Mouse (Mus musculus) kidney, postnatal 0 days (tissue): Measurements from ENCODE around the gene Rnf146. TPM values are rescaled to one million over a fixed set of nuclear protein-coding genes. Genes with fewer than 3 reads are reported as not detected.
"Not testable (repeated sequence)": the region's sequence is repeated elsewhere in the genome, so short reads cannot be mapped to it uniquely, and the experiment has no call there.

Experiments used
- ATAC-seq: fragments of 200-750 bp; cut with Nextera tagmentation; replicated peaks from 2 replicates; pipeline ENCODE4 v1.8.0; 2017; ENCODE audit warnings: low read depth, moderate number of reproducible peaks, moderate TSS enrichment, moderate library complexity; ENCODE audit not compliant: low FRiP score
- DNase-seq: peaks from one replicate; pipeline ENCODE4 v3.0.0-alpha.2; 2016; ENCODE audit warnings: low spot score
- H3K27ac ChIP-seq: fragments of 300-500 bp; sonication (generic); 2 replicates; pipeline ENCODE4 v1.5.1; 2014; ENCODE audit warnings: mild to moderate bottlenecking
- H3K27me3 ChIP-seq: fragments of 300-500 bp; sonication (generic); 2 replicates; pipeline ENCODE4 v1.6.1; 2014; ENCODE audit warnings: low read length, mixed read lengths; ENCODE audit not compliant: insufficient read depth
- H3K36me3 ChIP-seq: fragments of 300-500 bp; sonication (generic); 2 replicates; pipeline ENCODE4 v1.6.1; 2014; ENCODE audit warnings: low read length, mixed read lengths; ENCODE audit not compliant: insufficient read depth
- H3K4me1 ChIP-seq: fragments of 300-500 bp; sonication (generic); replicated peaks from 2 replicates; pipeline ENCODE4 v1.6.1; 2014; ENCODE audit warnings: antibody characterized with exemption, low read length, mixed read lengths; ENCODE audit not compliant: insufficient read depth
- H3K4me2 ChIP-seq: fragments of 300-500 bp; sonication (generic); 2 replicates; pipeline ENCODE4 v1.6.1; 2014; ENCODE audit warnings: mild to moderate bottlenecking, low read length, moderate library complexity, mixed read lengths
- H3K4me3 ChIP-seq: fragments of 300-500 bp; sonication (generic); replicated peaks from 2 replicates; pipeline ENCODE4 v1.5.1; 2014; ENCODE audit warnings: low read depth, low read length
- H3K9ac ChIP-seq: fragments of 300-500 bp; sonication (generic); 2 replicates; pipeline ENCODE4 v1.6.1; 2014; ENCODE audit warnings: low read depth, low read length
- H3K9me3 ChIP-seq: fragments of 300-500 bp; sonication (generic); replicated peaks from 2 replicates; pipeline ENCODE4 v1.6.1; 2016; ENCODE audit warnings: low read length, inconsistent platforms, mixed read lengths
- CTCF ChIP-seq: IDR thresholded peaks from 2 replicates; pipeline ENCODE4 v1.5.1; 2016; ENCODE audit warnings: antibody characterized with exemption, low read depth, mild to moderate bottlenecking, moderate library complexity
- WGBS: fragments of 180-500 bp; shearing (Covaris S2); extraction: QIAGEN DNeasy Blood & Tissue Kit; methylation state at CpG from one replicate; pipeline ENCODE4 v1.1.7; 2014; 5-methylcytosine and 5-hydroxymethylcytosine counted together
- polyA plus RNA-seq: library from polyadenylated mRNA; unstranded; fragments of >200 nt; fragmentation: Nextera tagmentation; extraction: Ambion mirVana; gene quantifications from 2 replicates; pipeline ENCODE4 v1.2.1, GENCODE M21; 2015

Gene Rnf146
- 43.4 and 43.9 TPM in 2 replicates for polyA plus RNA-seq

DNA sequence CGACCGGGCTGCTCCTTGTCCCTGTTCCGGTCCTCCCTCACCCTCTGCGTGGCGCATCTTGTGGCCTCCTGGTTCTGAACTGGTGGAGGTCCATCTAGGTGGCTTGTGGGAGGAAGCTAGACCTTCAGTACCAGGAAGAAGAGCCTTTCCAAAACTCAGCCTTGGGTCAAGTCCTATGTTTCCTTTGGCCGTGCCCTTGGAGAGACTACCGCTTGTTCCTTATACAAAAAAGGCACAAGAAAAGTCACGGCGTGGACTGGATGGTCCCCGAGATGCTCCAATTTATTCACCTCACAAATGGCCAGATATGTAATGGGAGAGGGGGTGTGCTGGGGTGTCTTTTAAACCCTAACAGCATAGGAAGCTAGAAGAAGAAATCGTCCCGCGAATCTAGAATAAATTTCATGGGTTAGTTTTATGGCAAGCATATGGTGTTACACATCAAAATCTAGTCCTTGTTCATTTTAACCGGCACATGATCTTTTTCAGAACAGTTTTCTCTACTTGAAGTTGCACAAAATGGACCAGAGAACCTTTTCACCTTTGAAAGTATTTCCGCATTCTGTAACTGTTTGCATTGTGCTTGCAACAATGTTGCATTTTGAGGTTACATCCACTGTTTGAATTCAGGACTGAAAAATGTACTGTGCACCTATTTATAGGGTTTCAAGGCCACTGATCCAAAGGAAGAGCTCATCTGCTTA is at the start of gene Rnf146:
Gene Rnf146 (minus strand): TSS at position 246 of the 704 bp plus-strand sequence.
- peak within 1 kb of the TSS; percentile 99 for H3K9ac ChIP-seq
- DNase-seq (no peak), ATAC-seq (no peak)
- TF ChIP-seq CTCF, result peak; percentile 7; the same call in 1 of the 2 replicates
- WGBS, result 4% methylated on average over 15 of the region's 15 CpGs
- H3K4me2 ChIP-seq, result peak within 1 kb of the TSS; percentile 82
- H3K27me3 ChIP-seq, result no peaks in the 10 kb centered on the region
- H3K27ac ChIP-seq, result peak within 1 kb of the TSS; percentile 99
- 0 out of 2 replicates have a peak, but pooled peaks cover 5% of the 10 kb centered on the region for H3K4me1 ChIP-seq
- H3K4me3 ChIP-seq, result peak within 1 kb of the TSS; percentile 83
- no peaks in the 10 kb centered on the region for H3K36me3 ChIP-seq
- no peaks in the 10 kb centered on the region for H3K9me3 ChIP-seq

DNA sequence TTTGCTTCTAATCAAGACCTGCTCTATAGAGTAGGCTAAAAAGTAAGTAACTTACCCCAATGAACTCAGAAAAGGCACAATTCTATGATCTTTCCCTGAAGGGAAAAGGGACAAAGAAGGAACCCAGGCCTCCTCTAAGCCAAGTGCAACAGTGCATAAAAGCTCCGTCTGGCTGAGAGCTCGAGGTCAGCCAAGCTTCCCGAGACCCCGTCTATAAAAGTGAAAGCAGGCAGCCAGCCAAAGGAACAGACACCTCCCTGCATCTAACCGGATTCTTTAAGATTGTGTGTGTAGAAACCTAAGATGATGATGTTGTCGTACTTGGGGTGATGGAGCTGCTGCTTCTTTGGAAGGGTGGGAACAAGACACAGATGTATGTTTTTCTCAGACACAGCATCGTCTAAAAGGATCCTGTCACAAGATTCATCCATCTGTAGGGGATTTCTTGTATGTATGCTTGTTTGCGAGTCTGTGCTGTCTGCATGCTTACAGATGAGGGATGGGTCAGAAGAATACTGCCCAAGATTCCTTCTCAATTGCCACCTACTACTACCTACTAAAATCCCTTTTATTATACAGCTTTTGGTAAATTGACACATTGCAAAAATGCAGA is 40.5 kb upstream of the Rnf146 start:
- Histone ChIP-seq H3K9me3 (no peaks in the 10 kb centered on the region), H3K4me2 (peak overlapping the region; percentile 39), H3K4me1 (no peaks in the 10 kb centered on the region), H3K9ac (no peak overlapping the region), H3K27me3 (no peaks in the 10 kb centered on the region), H3K4me3 (no peak overlapping the region), H3K27ac (no peak overlapping the region), H3K36me3 (no peaks in the 10 kb centered on the region)
- DNase-seq, result peak; percentile 53
- WGBS, result 19% methylated on average over 8 of the region's 8 CpGs
- TF ChIP-seq CTCF, result no peak
- 0 out of 2 replicates have a peak, but pooled peaks have one; percentile 52 for ATAC-seq

DNA sequence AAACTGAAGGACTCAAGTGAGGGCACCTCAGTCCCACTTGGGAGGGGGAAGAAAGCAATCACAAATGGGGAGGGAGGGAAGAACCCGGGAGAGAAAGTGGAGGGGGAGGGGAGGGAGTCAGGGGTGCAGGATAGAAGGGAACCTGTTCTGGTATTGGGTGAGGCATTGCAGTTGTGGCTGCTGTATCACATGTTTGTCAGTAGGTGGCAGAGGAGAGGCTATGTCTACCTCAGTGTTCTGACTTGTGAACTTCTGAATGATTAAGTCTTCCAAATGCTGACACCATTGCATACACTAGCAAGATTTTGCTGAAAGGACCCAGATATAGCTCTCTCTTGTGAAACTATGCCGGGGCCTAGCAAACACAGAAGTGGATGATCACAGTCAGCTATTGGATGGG is 32.6 kb upstream of the Rnf146 start:
- not testable (repeated sequence) for H3K27me3 ChIP-seq, H3K4me2 ChIP-seq, H3K4me1 ChIP-seq, H3K9ac ChIP-seq, H3K27ac ChIP-seq, H3K9me3 ChIP-seq, DNase-seq, H3K36me3 ChIP-seq, H3K4me3 ChIP-seq, ATAC-seq
- peak; percentile 27; the same call in 1 of the 2 replicates for TF ChIP-seq CTCF
- WGBS, result 77% methylated on average over 2 of the region's 2 CpGs

DNA sequence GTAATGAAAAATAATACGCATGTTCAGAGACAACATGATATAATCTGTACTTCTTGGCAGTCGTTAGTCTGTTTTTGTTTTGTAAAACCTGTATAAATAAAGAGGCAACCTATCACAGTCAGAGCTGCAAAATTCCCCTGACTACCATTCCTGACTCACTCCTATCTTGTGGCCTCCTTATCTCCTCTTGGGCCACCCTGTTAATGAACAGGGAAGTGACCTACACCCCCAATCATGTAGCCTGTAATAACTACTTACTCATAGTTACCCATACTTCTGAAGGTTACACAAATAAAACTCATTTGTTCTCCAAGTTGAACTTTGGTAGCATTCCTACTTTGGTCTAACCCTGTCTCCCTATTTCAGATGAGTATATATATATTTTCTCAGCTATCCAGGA is 19.3 kb upstream of the Rnf146 start:
- Histone ChIP-seq H3K9ac (no peak overlapping the region), H3K36me3 (no peaks in the 10 kb centered on the region), H3K27me3 (no peaks in the 10 kb centered on the region), H3K4me2 (no peak overlapping the region), H3K4me3 (no peak overlapping the region), H3K9me3 (no peaks in the 10 kb centered on the region), H3K27ac (no peak overlapping the region), H3K4me1 (no peaks in the 10 kb centered on the region)
- WGBS, result 59% methylated on average over 2 of the region's 2 CpGs
- DNase-seq (no peak), ATAC-seq (no peak)
- TF ChIP-seq CTCF, result no peak

DNA sequence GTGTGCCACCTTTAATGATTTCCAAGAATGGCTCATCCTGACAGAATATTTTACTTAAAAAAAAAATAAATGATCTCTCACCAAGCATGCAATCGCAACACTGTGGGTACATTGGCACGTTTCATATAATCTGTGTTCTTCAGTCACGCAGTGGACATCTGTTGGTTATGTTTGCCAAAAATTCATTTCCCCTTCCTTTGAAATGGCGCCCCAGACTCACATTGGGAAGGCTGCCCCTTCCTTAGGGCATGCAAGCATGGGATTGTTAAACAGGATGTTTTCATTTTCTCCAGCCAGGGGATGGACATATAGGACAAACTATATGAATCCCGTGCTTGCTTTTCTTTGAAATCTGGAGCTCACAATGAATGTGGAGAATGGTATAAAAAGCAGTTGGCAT is 11.8 kb upstream of the Rnf146 start:
- no peaks in the 10 kb centered on the region for H3K9me3 ChIP-seq
- H3K36me3 ChIP-seq, result no peaks in the 10 kb centered on the region
- H3K4me3 ChIP-seq, result no peak overlapping the region
- no peak overlapping the region for H3K27ac ChIP-seq
- H3K4me1 ChIP-seq, result no peaks in the 10 kb centered on the region
- H3K27me3 ChIP-seq, result no peaks in the 10 kb centered on the region
- H3K4me2 ChIP-seq, result no peak overlapping the region
- ATAC-seq (no peak), DNase-seq (no peak)
- H3K9ac ChIP-seq, result no peak overlapping the region
- WGBS, result 85% methylated on average over 5 of the region's 5 CpGs
- no peak for TF ChIP-seq CTCF

DNA sequence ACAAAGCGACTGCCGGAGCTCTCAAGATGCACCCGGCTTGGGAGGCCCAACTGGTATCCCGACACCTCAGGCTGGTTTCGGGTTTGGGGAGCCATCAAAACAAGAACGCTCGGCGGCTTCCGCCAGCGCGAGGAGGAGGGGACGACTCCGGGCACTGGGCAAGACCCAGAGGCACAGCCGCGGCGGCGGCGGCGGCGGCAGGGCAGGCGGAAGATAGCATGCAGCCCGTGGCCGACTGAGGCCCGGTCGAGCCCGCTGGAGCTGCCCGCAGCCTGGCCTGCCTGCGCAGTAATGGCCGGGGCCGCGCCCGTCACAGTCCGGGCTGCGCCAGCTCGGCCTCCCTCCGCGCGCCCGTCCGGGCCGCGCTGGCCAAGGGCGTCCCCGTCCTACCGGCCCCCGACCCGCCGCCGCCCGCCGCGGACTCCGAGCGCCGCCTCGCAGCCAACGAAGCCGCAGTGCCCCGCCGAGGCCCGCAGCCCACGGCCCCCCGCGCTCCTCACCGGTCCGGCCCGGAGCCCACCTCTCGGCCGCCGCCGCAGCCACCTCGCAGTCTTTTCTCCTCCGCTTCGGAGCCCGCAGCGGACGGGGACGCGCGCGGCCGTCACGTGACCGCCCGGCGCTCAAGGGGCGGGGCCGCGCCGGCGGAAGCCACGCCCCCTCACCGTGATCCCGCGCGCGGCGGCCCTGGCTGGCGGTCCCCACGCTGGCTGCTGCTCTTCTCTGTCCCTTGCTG is 612 bp downstream of the Rnf146 start:
- Histone ChIP-seq H3K27me3 (no peaks in the 10 kb centered on the region), H3K36me3 (no peaks in the 10 kb centered on the region), H3K4me1 (0 out of 2 replicates have a peak, but pooled peaks cover 5% of the 10 kb centered on the region), H3K4me2 (peak overlapping the region; percentile 82), H3K27ac (peak overlapping the region; percentile 99), H3K9me3 (no peaks in the 10 kb centered on the region), H3K9ac (peak overlapping the region; percentile 99), H3K4me3 (peak overlapping the region; percentile 83)
- peak; percentile 87 for DNase-seq
- TF ChIP-seq CTCF, result no peak
- under 1% methylated on average over 50 of the region's 100 CpGs for WGBS
- ATAC-seq, result peak; percentile 98
